Mouse (Mus musculus): Measurements from ENCODE around the gene Sdccag8.
A peak's percentile ranks its signal among the peaks of the same experiment; 100 is the strongest.
"Not testable (repeated sequence)": the region's sequence is repeated elsewhere in the genome, so short reads cannot be mapped to it uniquely, and the experiment has no call there.

Sdccag8 gene

GRCm38 (mm10) chr1:176828666-176829065 is 14.2 kb downstream of the Sdccag8 start:
- DNase-seq, result no peak

GRCm38 (mm10) chr1:176832071-176832470 is 17.6 kb downstream of the Sdccag8 start:
- no peak for DNase-seq

- DNase-seq, result no peak
These were observed 18.1 kb downstream of the Sdccag8 start for GRCm38 (mm10) chr1:176832607-176833006.

GRCm38 (mm10) chr1:176833257-176833656 is 18.8 kb downstream of the Sdccag8 start:
- no peak for DNase-seq

- no peak for DNase-seq
These were observed 19.5 kb downstream of the Sdccag8 start for GRCm38 (mm10) chr1:176833948-176834347.

GRCm38 (mm10) chr1:176834880-176835279 is 20.4 kb downstream of the Sdccag8 start:
- no peak for DNase-seq

- DNase-seq, result no peak
These were observed 21.2 kb downstream of the Sdccag8 start for GRCm38 (mm10) chr1:176835501-176836294.

- DNase-seq, result not testable (repeated sequence)
These were observed 22.1 kb downstream of the Sdccag8 start for GRCm38 (mm10) chr1:176836562-176836961.

- no peak for DNase-seq
These were observed 30.9 kb downstream of the Sdccag8 start for GRCm38 (mm10) chr1:176845082-176845977.

GRCm38 (mm10) chr1:176847118-176847859 is 32.8 kb downstream of the Sdccag8 start:
- DNase-seq, result no peak

- no peak for DNase-seq
These were observed 34.3 kb downstream of the Sdccag8 start for GRCm38 (mm10) chr1:176848613-176849290.

GRCm38 (mm10) chr1:176849377-176849776 is 34.9 kb downstream of the Sdccag8 start:
- DNase-seq, result no peak

GRCm38 (mm10) chr1:176851401-176851800 is 36.9 kb downstream of the Sdccag8 start:
- no peak for DNase-seq

- no peak for DNase-seq
These were observed 38.5 kb downstream of the Sdccag8 start for GRCm38 (mm10) chr1:176852813-176853590.

- peak in 1 of 2 experiments; percentile 81 for DNase-seq
These were observed 47.7 kb downstream of the Sdccag8 start for GRCm38 (mm10) chr1:176861981-176862644.

GRCm38 (mm10) chr1:176870501-176870900 is 56.0 kb downstream of the Sdccag8 start:
- DNase-seq, result no peak

- DNase-seq, result no peak
These were observed 57.5 kb downstream of the Sdccag8 start for GRCm38 (mm10) chr1:176871975-176872374.

- no peak for DNase-seq
These were observed 59.0 kb downstream of the Sdccag8 start for GRCm38 (mm10) chr1:176873463-176873862.

- DNase-seq, result no peak
These were observed 59.7 kb downstream of the Sdccag8 start for GRCm38 (mm10) chr1:176874155-176874554.

- DNase-seq, result peak in 1 of 2 experiments; percentile 47
These were observed 63.3 kb downstream of the Sdccag8 start for GRCm38 (mm10) chr1:176877756-176878155.

- no peak for DNase-seq
These were observed 64.5 kb downstream of the Sdccag8 start for GRCm38 (mm10) chr1:176879005-176879404.
